In the genomic region with DNA sequence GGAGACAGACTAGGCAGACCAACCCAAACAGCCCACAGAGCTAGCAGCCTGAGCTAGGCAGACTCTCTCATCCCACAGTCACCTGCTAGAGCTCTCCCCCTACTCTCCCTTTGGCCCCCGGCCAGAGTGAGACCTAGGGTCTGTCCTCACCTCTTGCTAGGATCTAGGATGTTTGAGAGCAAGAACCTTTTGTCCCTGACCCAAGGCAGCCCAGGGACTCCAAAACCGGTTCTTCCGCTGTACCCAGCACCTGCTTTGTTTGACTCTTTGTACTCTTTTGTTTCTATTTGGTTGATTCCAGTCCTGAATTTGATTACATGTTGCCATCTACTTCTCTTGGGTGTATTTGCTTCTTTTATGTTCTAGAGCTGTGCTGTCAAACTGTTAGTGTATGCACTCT, we compare ENCODE assay signal across 27 mouse cellular contexts.
DNase-seq lines count a peak whose midpoint lies in the region; ATAC-seq and TF ChIP-seq lines count a peak whose summit lies in the region.
"Had no signal": no experiment of that assay in that cellular context is flagged by ENCODE, and none has a peak within 500 bp of the region (broad histone marks: within the 10 kb centered on the region; RNA-seq: fewer than 3 reads in every experiment).

No protein-coding gene starts in this region.

- ATAC-seq in lung, embryonic 14.5 days (ENCODE audit: insufficient read depth) = no peak
- ATAC-seq in forebrain, postnatal 0 days = no peak
- ATAC-seq: forebrain, embryonic 15.5 days; Patski had no signal

- DNase-seq in lung, adult 18-20 months = peak; percentile 4 to 22
- no peak for DNase-seq in lung, postnatal 14 days
- DNase-seq in lung, embryonic 14.5 days = peak; percentile 2
- peak; percentile 8 for DNase-seq in lung, postnatal 36 days
- DNase-seq in testis, postnatal 14 days (ENCODE audit: low spot score) = peak; percentile 6
- no peak for DNase-seq in forebrain, postnatal 0 days
- DNase-seq in cerebellum, adult 11 months = no peak
- DNase-seq in thymus, postnatal 14 days = no peak
- DNase-seq: adrenal gland, adult 2 months; adrenal gland, postnatal 14 days; cerebellum, adult 11-12 months; cerebellum, adult 8-10 months; cerebellum, postnatal 10 days; cerebellum, postnatal 36 days; embryo, embryonic 11 days; gastrocnemius, postnatal 14 days; heart, adult 11 months had no signal

- no peaks in the 10 kb centered on the region for H3K9me3 ChIP-seq in lung, embryonic 14.5 days (ENCODE audit: low read depth, low read length)
- H3K9me3 ChIP-seq in forebrain, postnatal 0 days (ENCODE audit: low read length) = peaks cover 3% of the 10 kb centered on the region; the same call in 1 of the 2 replicates
- H3K9me3 ChIP-seq: embryonic facial prominence, embryonic 13.5 days; forebrain, embryonic 12.5 days; forebrain, embryonic 15.5 days; G1E; hindbrain, embryonic 15.5 days had no signal

- 41% methylated on average over 3 of the region's 3 CpGs for WGBS in lung, embryonic 14.5 days
- WGBS in forebrain, postnatal 0 days = 60% methylated on average over 3 of the region's 3 CpGs

- H3K27me3 ChIP-seq in lung, embryonic 14.5 days (ENCODE audit: insufficient read depth, low read length) = no peaks in the 10 kb centered on the region
- H3K27me3 ChIP-seq in forebrain, postnatal 0 days (ENCODE audit: insufficient read depth, low read length) = no peaks in the 10 kb centered on the region
- H3K27me3 ChIP-seq: embryonic facial prominence, embryonic 13.5 days; forebrain, embryonic 12.5 days; forebrain, embryonic 15.5 days; hindbrain, embryonic 12.5 days; hindbrain, embryonic 15.5 days; Patski had no signal

- H3K36me3 ChIP-seq in lung, embryonic 14.5 days (ENCODE audit: insufficient read depth) = no peaks in the 10 kb centered on the region
- H3K36me3 ChIP-seq in forebrain, postnatal 0 days (ENCODE audit: insufficient read depth) = no peaks in the 10 kb centered on the region
- H3K36me3 ChIP-seq: embryonic facial prominence, embryonic 10.5 days; embryonic facial prominence, embryonic 13.5 days; forebrain, embryonic 12.5 days; forebrain, embryonic 15.5 days; G1E; hindbrain, embryonic 12.5 days; hindbrain, embryonic 15.5 days had no signal

- H3K4me2 ChIP-seq in lung, embryonic 14.5 days = no peak overlapping the region
- no peak overlapping the region for H3K4me2 ChIP-seq in forebrain, postnatal 0 days (ENCODE audit: low read depth)
- H3K4me2 ChIP-seq: embryonic facial prominence, embryonic 13.5 days; forebrain, embryonic 12.5 days; forebrain, embryonic 15.5 days; heart, embryonic 11.5 days; hindbrain, embryonic 12.5 days; hindbrain, embryonic 15.5 days had no signal

- no peak for TF ChIP-seq CTCF in lung, embryonic 14.5 days (IDR thresholded peaks at IDR 0.05; ENCODE audit: low read depth)
- TF ChIP-seq CTCF in forebrain, postnatal 0 days (IDR thresholded peaks at IDR 0.05; ENCODE audit: low read depth) = no peak

- no peak overlapping the region for H3K27ac ChIP-seq in lung, embryonic 14.5 days (ENCODE audit: low read depth)
- H3K27ac ChIP-seq in forebrain, postnatal 0 days (ENCODE audit: low read depth, low read length) = no peak overlapping the region
- H3K27ac ChIP-seq: embryonic facial prominence, embryonic 10.5 days; embryonic facial prominence, embryonic 13.5 days; forebrain, embryonic 12.5 days; forebrain, embryonic 15.5 days; hindbrain, embryonic 12.5 days; hindbrain, embryonic 15.5 days had no signal

- no peak overlapping the region for H3K4me3 ChIP-seq in lung, embryonic 14.5 days (ENCODE audit: low read depth, low read length)
- no peak overlapping the region for H3K4me3 ChIP-seq in forebrain, postnatal 0 days (ENCODE audit: low read depth, low read length)
- H3K4me3 ChIP-seq: embryonic facial prominence, embryonic 10.5 days; embryonic facial prominence, embryonic 13.5 days; erythroblast, embryonic 14.5 days; forebrain, embryonic 12.5 days; forebrain, embryonic 15.5 days; hindbrain, embryonic 12.5 days; hindbrain, embryonic 15.5 days had no signal

- no peak overlapping the region for H3K9ac ChIP-seq in lung, embryonic 14.5 days
- H3K9ac ChIP-seq in forebrain, postnatal 0 days = no peak overlapping the region
- H3K9ac ChIP-seq: embryonic facial prominence, embryonic 13.5 days; forebrain, embryonic 12.5 days; forebrain, embryonic 15.5 days; hindbrain, embryonic 12.5 days; hindbrain, embryonic 15.5 days had no signal

- no peaks in the 10 kb centered on the region for H3K4me1 ChIP-seq in lung, embryonic 14.5 days (ENCODE audit: insufficient read depth)
- no peaks in the 10 kb centered on the region for H3K4me1 ChIP-seq in forebrain, postnatal 0 days (ENCODE audit: insufficient read depth)
- H3K4me1 ChIP-seq: embryonic facial prominence, embryonic 10.5 days; embryonic facial prominence, embryonic 13.5 days; forebrain, embryonic 12.5 days; forebrain, embryonic 15.5 days; hindbrain, embryonic 12.5 days; hindbrain, embryonic 15.5 days had no signal

Comparison
In these comparisons a context has a peak if more than half of its experiments do, and no peak if none do; other contexts are left out.
1. DNase-seq: peak in lung, adult 18-20 months (2 of 2), lung, embryonic 14.5 days (single experiment), lung, postnatal 36 days (single experiment) and testis, postnatal 14 days (single experiment); none in lung, postnatal 14 days (single experiment), forebrain, postnatal 0 days (single experiment), cerebellum, adult 11 months (single experiment) and thymus, postnatal 14 days (single experiment).